Mouse (Mus musculus): Measurements from ENCODE around the gene Ptma.
A peak's percentile ranks its signal among the peaks of the same experiment; 100 is the strongest.
"Not testable (repeated sequence)": the region's sequence is repeated elsewhere in the genome, so short reads cannot be mapped to it uniquely, and the experiment has no call there.

Gene Ptma

GRCm38 (mm10) chr1:86526116-86526788 lies at the start of gene Ptma:
TSS of gene Ptma (plus strand) at chr1:86526726.
- DNase-seq (ENCODE audit: low read depth, low spot score): peak; percentile 100

- DNase-seq (ENCODE audit: low read depth, low spot score): no peak
Measured at GRCm38 (mm10) chr1:86477738-86478285, 48.7 kb upstream of the Ptma start.

- DNase-seq (ENCODE audit: low read depth, low spot score): no peak
Measured at GRCm38 (mm10) chr1:86479099-86479825, 47.3 kb upstream of the Ptma start.

GRCm38 (mm10) chr1:86480288-86480687 lies 46.2 kb upstream of the Ptma start:
- DNase-seq (ENCODE audit: low read depth, low spot score): no peak

- no peak for DNase-seq (ENCODE audit: low read depth, low spot score)
Measured at GRCm38 (mm10) chr1:86480735-86481447, 45.6 kb upstream of the Ptma start.

GRCm38 (mm10) chr1:86481468-86481867 lies 45.1 kb upstream of the Ptma start:
- no peak for DNase-seq (ENCODE audit: low read depth, low spot score)

GRCm38 (mm10) chr1:86482288-86482687 lies 44.2 kb upstream of the Ptma start:
- DNase-seq (ENCODE audit: low read depth, low spot score): no peak

- no peak for DNase-seq (ENCODE audit: low read depth, low spot score)
Measured at GRCm38 (mm10) chr1:86482761-86483160, 43.8 kb upstream of the Ptma start.

- DNase-seq (ENCODE audit: low read depth, low spot score): no peak
Measured at GRCm38 (mm10) chr1:86485346-86485745, 41.2 kb upstream of the Ptma start.

GRCm38 (mm10) chr1:86485858-86486257 lies 40.7 kb upstream of the Ptma start:
- not testable (repeated sequence) for DNase-seq (ENCODE audit: low read depth, low spot score)

- DNase-seq (ENCODE audit: low read depth, low spot score): no peak
Measured at GRCm38 (mm10) chr1:86486703-86487294, 39.7 kb upstream of the Ptma start.

GRCm38 (mm10) chr1:86487295-86487907 lies 39.1 kb upstream of the Ptma start:
- DNase-seq (ENCODE audit: low read depth, low spot score): peak; percentile 100

GRCm38 (mm10) chr1:86487908-86488314 lies 38.6 kb upstream of the Ptma start:
- no peak for DNase-seq (ENCODE audit: low read depth, low spot score)

GRCm38 (mm10) chr1:86488326-86488725 lies 38.2 kb upstream of the Ptma start:
- no peak for DNase-seq (ENCODE audit: low read depth, low spot score)

GRCm38 (mm10) chr1:86488774-86489173 lies 37.8 kb upstream of the Ptma start:
- no peak for DNase-seq (ENCODE audit: low read depth, low spot score)

- DNase-seq (ENCODE audit: low read depth, low spot score): no peak
Measured at GRCm38 (mm10) chr1:86489901-86490300, 36.6 kb upstream of the Ptma start.

GRCm38 (mm10) chr1:86490697-86491096 lies 35.8 kb upstream of the Ptma start:
- no peak for DNase-seq (ENCODE audit: low read depth, low spot score)

- DNase-seq (ENCODE audit: low read depth, low spot score): no peak
Measured at GRCm38 (mm10) chr1:86491533-86492094, 34.9 kb upstream of the Ptma start.

GRCm38 (mm10) chr1:86492095-86493070 lies 34.1 kb upstream of the Ptma start:
- no peak for DNase-seq (ENCODE audit: low read depth, low spot score)

GRCm38 (mm10) chr1:86493783-86494182 lies 32.7 kb upstream of the Ptma start:
- DNase-seq (ENCODE audit: low read depth, low spot score): no peak

All from mesoderm, embryonic 11.5 days (tissue).